Mouse (Mus musculus) lung, postnatal 0 days (tissue): ENCODE measurements around the gene Adgrl3.

Experiments
- CTCF ChIP-seq: IDR thresholded peaks from 2 replicates; pipeline ENCODE4 v1.5.1; 2016; ENCODE audit warnings: antibody characterized with exemption, mild to moderate bottlenecking
- EP300 ChIP-seq: IDR thresholded peaks from 2 replicates; pipeline ENCODE4 v1.6.1; 2016; ENCODE audit warnings: antibody characterized with exemption, mild to moderate bottlenecking, control low read depth

DNA sequence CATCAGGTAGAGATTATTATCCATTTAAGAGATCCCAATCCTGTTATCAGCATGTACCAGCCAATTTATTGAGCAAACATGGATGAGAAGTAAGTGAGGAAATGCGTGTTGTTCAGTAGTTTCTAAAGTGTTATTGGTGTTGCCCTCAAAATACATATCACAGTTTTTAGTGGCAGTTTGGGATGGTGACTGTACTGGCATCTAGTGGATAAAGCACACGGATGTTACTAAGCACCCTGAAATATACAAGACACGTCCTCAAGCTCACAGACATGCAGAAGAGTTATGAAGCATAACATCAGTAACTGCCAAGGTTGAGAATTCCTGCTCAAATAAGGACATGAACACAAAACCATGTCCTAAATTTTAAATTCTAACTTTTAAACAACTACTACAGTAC lies 601.8 kb downstream of the Adgrl3 start:
- TF ChIP-seq EP300 (no peak), CTCF (no peak)
